Mouse (Mus musculus) adrenal gland, postnatal 0 days (tissue): ENCODE data around the gene Nit2. TPM values are rescaled to one million over a fixed set of nuclear protein-coding genes. Genes with fewer than 3 reads are reported as not detected.

Experiments used
- polyA plus RNA-seq: library from polyadenylated mRNA; unstranded; fragments of >200 nt; fragmentation: Nextera tagmentation; extraction: Ambion mirVana; gene quantifications from 2 replicates; pipeline ENCODE4 v1.2.1, GENCODE M21; 2015

The Nit2 gene
- polyA plus RNA-seq, result 110 and 115 TPM in 2 replicates

GRCm38 (mm10) chr16:57166611-57167513, at the start of gene Nit2:
Gene Nit2, minus strand, starts transcription at chr16:57167341.

GRCm38 (mm10) chr16:57120913-57121815, 46.0 kb downstream of the Nit2 start, which contains the start of gene Tomm70a:
Gene Tomm70a, plus strand, starts transcription at chr16:57121703.

Other genes starting within 250 kb of the Nit2 start
- gene Lnp1, start 239.3 kb downstream of the Nit2 start, polyA plus RNA-seq, result not detected in 2 replicates
- 0.48 and 0.99 TPM in 2 replicates for gene Tmem45a2, start 96.0 kb downstream of the Nit2 start, polyA plus RNA-seq
- gene Tomm70a, start 45.6 kb downstream of the Nit2 start, polyA plus RNA-seq, result 27.3 and 34.0 TPM in 2 replicates
- gene Tbc1d23, start 64.2 kb upstream of the Nit2 start, polyA plus RNA-seq, result 21.0 and 21.6 TPM in 2 replicates
- gene Tmem30c, start 125.5 kb upstream of the Nit2 start, polyA plus RNA-seq, result 0.13 TPM in 1 of 2 replicates, not detected in the other
- gene Filip1l, start 185.8 kb upstream of the Nit2 start, polyA plus RNA-seq, result 14.3 and 16.3 TPM in 2 replicates